Mouse (Mus musculus) CH12.LX (cell line): ENCODE measurements around the gene Slc25a38. TPM values are rescaled to one million over a fixed set of nuclear protein-coding genes. Genes with fewer than 3 reads are reported as not detected.
"Not testable (repeated sequence)": the region's sequence is repeated elsewhere in the genome, so short reads cannot be mapped to it uniquely, and the experiment has no call there.

Experiments
- DNase-seq: peaks from one replicate; pipeline ENCODE4 v3.0.0-alpha.2; 2013; ENCODE audit errors: extremely low read depth
- H3K27ac ChIP-seq: 2 replicates; pipeline ENCODE4 v1.5.1; 2012; ENCODE audit warnings: low read depth, mild to moderate bottlenecking, control low read depth, moderate library complexity; ENCODE audit not compliant: insufficient read depth
- H3K27me3 ChIP-seq: replicated peaks from 2 replicates; pipeline ENCODE3; 2012; ENCODE audit warnings: inconsistent platforms
- H3K36me3 ChIP-seq, 2 experiments: replicated peaks in 1 of 2; 2 replicates each; pipeline versions ENCODE3 to v1.6.1; 2012; ENCODE audit warnings: inconsistent platforms in 1 of 2, low read length in 1 of 2, mild to moderate bottlenecking in 1 of 2, mixed read lengths in 1 of 2, moderate library complexity in 1 of 2; ENCODE audit not compliant: control insufficient read depth in 1 of 2, insufficient read depth in 1 of 2
- H3K4me1 ChIP-seq, 2 experiments: 2 replicates each; pipeline ENCODE4 v1.6.1; 2012; ENCODE audit warnings: inconsistent platforms in 1 of 2, moderate library complexity in 1 of 2; ENCODE audit not compliant: insufficient read depth in 2 of 2, control insufficient read depth in 1 of 2
- H3K4me2 ChIP-seq: 2 replicates; pipeline ENCODE4 v1.6.1; 2012; ENCODE audit warnings: low read depth, mild to moderate bottlenecking, control low read depth; ENCODE audit not compliant: poor library complexity, insufficient read depth, severe bottlenecking
- H3K4me3 ChIP-seq, 3 experiments: fragments of 150-350 bp in 1 of 3; sonication (generic) in 1 of 3; replicated peaks in 1 of 3; 2 replicates each; pipeline versions ENCODE3 to v1.5.1; 2011 to 2012; ENCODE audit warnings: low read depth in 2 of 3, low read length in 2 of 3, mild to moderate bottlenecking in 2 of 3, moderate library complexity in 2 of 3, control low read depth in 1 of 3, improper control_type of control experiment in 1 of 3, inconsistent platforms in 1 of 3, mixed read lengths in 1 of 3; ENCODE audit not compliant: poor library complexity in 1 of 3
- H3K79me2 ChIP-seq: replicated peaks from 2 replicates; pipeline ENCODE4 v1.6.1; 2012; ENCODE audit warnings: mild to moderate bottlenecking, moderate library complexity; ENCODE audit not compliant: control insufficient read depth, poor library complexity, insufficient read depth, severe bottlenecking; ENCODE audit errors: extremely low read depth
- H3K9ac ChIP-seq: 2 replicates; pipeline ENCODE4 v1.6.1; 2012; ENCODE audit warnings: low read depth, mild to moderate bottlenecking, control low read depth, moderate library complexity; ENCODE audit not compliant: insufficient read depth
- H3K9me3 ChIP-seq: replicated peaks from 2 replicates; pipeline ENCODE3; 2012; ENCODE audit warnings: low read length, inconsistent platforms, mixed read lengths
- CHD1 ChIP-seq: IDR thresholded peaks from 2 replicates; pipeline ENCODE4 v1.6.1; 2012; ENCODE audit warnings: low read depth, low read length, improper control_type of control experiment, inconsistent platforms
- ETS1 ChIP-seq: conservative IDR thresholded peaks from 2 replicates; pipeline ENCODE4 v1.6.1; 2012; ENCODE audit warnings: low read depth, mild to moderate bottlenecking, inconsistent platforms, low read length, improper control_type of control experiment, moderate library complexity
- GABPA ChIP-seq: IDR thresholded peaks from 2 replicates; pipeline ENCODE4 v1.6.1; 2012; ENCODE audit warnings: low read depth, low read length, improper control_type of control experiment, inconsistent platforms; ENCODE audit not compliant: insufficient replicate concordance
- HCFC1 ChIP-seq: IDR thresholded peaks from 2 replicates; pipeline ENCODE4 v1.6.1; 2012; ENCODE audit warnings: low read depth, mild to moderate bottlenecking, inconsistent platforms, low read length, improper control_type of control experiment
- KAT2A ChIP-seq: IDR thresholded peaks from 2 replicates; pipeline ENCODE4 v1.6.1; 2012; ENCODE audit warnings: low read length, improper control_type of control experiment, inconsistent platforms; ENCODE audit not compliant: insufficient replicate concordance
- MEF2A ChIP-seq: IDR thresholded peaks from 2 replicates; pipeline ENCODE4 v1.6.1; 2014; ENCODE audit warnings: low read depth, mild to moderate bottlenecking, inconsistent platforms, low read length, improper control_type of control experiment, borderline replicate concordance
- RAD21 ChIP-seq: IDR thresholded peaks from 2 replicates; pipeline ENCODE4 v1.6.1; 2011; ENCODE audit warnings: low read depth, mild to moderate bottlenecking, low read length, improper control_type of control experiment, moderate library complexity
- RCOR1 ChIP-seq: conservative IDR thresholded peaks from 2 replicates; pipeline ENCODE4 v1.6.1; 2012; ENCODE audit warnings: low read depth, mild to moderate bottlenecking, inconsistent platforms, low read length, improper control_type of control experiment
- SIN3A ChIP-seq: IDR thresholded peaks from 2 replicates; pipeline ENCODE4 v1.6.1; 2012; ENCODE audit warnings: low read length, improper control_type of control experiment, inconsistent platforms
- SMC3 ChIP-seq: IDR thresholded peaks from 2 replicates; pipeline ENCODE4 v1.6.1; 2011; ENCODE audit warnings: low read depth, low read length, improper control_type of control experiment
- TCF12 ChIP-seq: IDR thresholded peaks from 2 replicates; pipeline ENCODE4 v1.6.1; 2014; ENCODE audit warnings: low read depth, mild to moderate bottlenecking, inconsistent platforms, low read length, improper control_type of control experiment
- UBTF ChIP-seq: IDR thresholded peaks from 2 replicates; pipeline ENCODE4 v1.6.1; 2012; ENCODE audit warnings: low read depth, mild to moderate bottlenecking, inconsistent platforms, low read length, improper control_type of control experiment, moderate library complexity
- ZMIZ1 ChIP-seq: IDR thresholded peaks from 2 replicates; pipeline ENCODE4 v1.6.1; 2012; ENCODE audit warnings: low read depth, mild to moderate bottlenecking, inconsistent platforms, low read length, improper control_type of control experiment
- dilution Hi-C: fragments of 300-500 bp; cut with MboI; formaldehyde crosslinking; loops from 2 replicates; pipeline ENCODE4 v1.14.3; 2020; ENCODE audit warnings: low sequenced_read_pairs; ENCODE audit not compliant: extremely low pct_unique_long_range_greater_than_20kb, extremely low pct_ligation_motif_present
- in situ Hi-C: fragments of 300-500 bp; cut with MboI; formaldehyde crosslinking; loops from 3 replicates; pipeline ENCODE4 v1.14.3; 2019; ENCODE audit warnings: low sequenced_read_pairs, low pct_ligation_motif_present, low pct_unique_long_range_greater_than_20kb, mixed read lengths
- polyA plus RNA-seq: library from polyadenylated mRNA; unstranded; fragments of >175 nt; gene quantifications from 2 replicates; pipeline ENCODE4 v1.2.1, GENCODE M21; 2012; ENCODE audit warnings: low read depth; ENCODE audit not compliant: insufficient read length
- total RNA-seq, 2 experiments: library from RNA; depleted of rRNA; stranded (reverse); fragments of 300-350 nt in 1 of 2; fragments of >200 nt in 1 of 2; gene quantifications; 2 replicates each; pipeline ENCODE4 v1.2.3; 2012 to 2014

The Slc25a38 gene
- total and polyA plus RNA-seq, 3 experiments, result 20.3 to 24.4 (median 22.3) TPM

- H3K36me3 ChIP-seq, result no peaks in the 10 kb centered on the region
- DNase-seq, result no peak
- H3K4me3 ChIP-seq, result no peak overlapping the region
- H3K27me3 ChIP-seq, result no peaks in the 10 kb centered on the region
- no peaks in the 10 kb centered on the region for H3K79me2 ChIP-seq
- in situ Hi-C loops, result no loop called here
- H3K27ac ChIP-seq, result no peak overlapping the region
- TF ChIP-seq RAD21 (no peak), TCF12 (no peak), KAT2A (no peak), HCFC1 (no peak), CHD1 (no peak), SIN3A (no peak), ZMIZ1 (no peak), UBTF (no peak), GABPA (no peak), MEF2A (no peak), SMC3 (no peak), RCOR1 (no peak), ETS1 (no peak)
- dilution Hi-C loops, result no loop called here
- no peak overlapping the region for H3K9ac ChIP-seq
- H3K4me2 ChIP-seq, result no peak overlapping the region
- no peaks in the 10 kb centered on the region for H3K9me3 ChIP-seq
- H3K4me1 ChIP-seq, result peaks cover 0 to 4% of the 10 kb centered on the region in 2 experiments; a peak in 1 of 4 replicates
These were observed 10.9 kb upstream of the Slc25a38 start for GRCm38 (mm10) chr9:120099304-120099703.

DNA sequence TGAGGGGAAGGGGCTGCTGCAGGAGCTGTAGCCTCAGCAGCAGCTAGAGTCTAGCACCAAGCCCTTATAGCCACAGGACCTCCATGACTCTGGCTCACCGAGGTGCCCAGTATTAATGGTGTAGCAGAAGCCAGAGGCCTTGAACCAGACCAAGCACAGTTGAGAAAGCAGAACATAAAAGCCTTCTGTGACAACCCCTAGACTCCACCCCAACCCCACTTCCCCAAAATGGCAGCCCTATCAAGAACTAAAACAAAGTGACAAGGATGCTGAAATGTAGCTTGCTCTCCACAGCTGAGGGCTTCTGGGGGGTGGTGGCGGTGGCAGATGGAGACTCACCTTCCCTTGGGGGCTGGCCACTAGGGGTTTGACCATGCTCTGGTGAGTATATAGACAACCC, 9.0 kb upstream of the Slc25a38 start:
- DNase-seq, result no peak
- dilution Hi-C loops (no loop called here), in situ Hi-C loops (no loop called here)
- H3K79me2 ChIP-seq, result no peaks in the 10 kb centered on the region
- H3K9ac ChIP-seq, result no peak overlapping the region
- no peak for TF ChIP-seq MEF2A
- no peaks in the 10 kb centered on the region for H3K9me3 ChIP-seq
- H3K4me2 ChIP-seq, result no peak overlapping the region
- peaks cover 0 to 4% of the 10 kb centered on the region in 2 experiments; a peak in 1 of 4 replicates for H3K4me1 ChIP-seq
- no peaks in the 10 kb centered on the region for H3K36me3 ChIP-seq
- no peak overlapping the region for H3K27ac ChIP-seq
- H3K4me3 ChIP-seq, result no peak overlapping the region
- no peaks in the 10 kb centered on the region for H3K27me3 ChIP-seq

GRCm38 (mm10) chr9:120108953-120109352, 1.2 kb upstream of the Slc25a38 start:
- H3K4me1 ChIP-seq, DNase-seq, dilution Hi-C loops, in situ Hi-C loops, H3K9me3 ChIP-seq, H3K4me2 ChIP-seq, H3K27me3 ChIP-seq, H3K9ac ChIP-seq, H3K36me3 ChIP-seq, H3K4me3 ChIP-seq, H3K27ac ChIP-seq: not testable (repeated sequence)
- peaks cover 13% of the 10 kb centered on the region; the same call in 1 of the 2 replicates for H3K79me2 ChIP-seq
